Mouse (Mus musculus) kidney, postnatal 0 days (tissue): ENCODE measurements around the gene Tmem267. TPM values are rescaled to one million over a fixed set of nuclear protein-coding genes. Genes with fewer than 3 reads are reported as not detected.

Experiments
- ATAC-seq: fragments of 200-750 bp; cut with Nextera tagmentation; replicated peaks from 2 replicates; pipeline ENCODE4 v1.8.0; 2017; ENCODE audit warnings: low read depth, moderate number of reproducible peaks, moderate TSS enrichment, moderate library complexity; ENCODE audit not compliant: low FRiP score
- DNase-seq: peaks from one replicate; pipeline ENCODE4 v3.0.0-alpha.2; 2016; ENCODE audit warnings: low spot score
- H3K27ac ChIP-seq: fragments of 300-500 bp; sonication (generic); 2 replicates; pipeline ENCODE4 v1.5.1; 2014; ENCODE audit warnings: mild to moderate bottlenecking
- H3K27me3 ChIP-seq: fragments of 300-500 bp; sonication (generic); 2 replicates; pipeline ENCODE4 v1.6.1; 2014; ENCODE audit warnings: low read length, mixed read lengths; ENCODE audit not compliant: insufficient read depth
- H3K36me3 ChIP-seq: fragments of 300-500 bp; sonication (generic); 2 replicates; pipeline ENCODE4 v1.6.1; 2014; ENCODE audit warnings: low read length, mixed read lengths; ENCODE audit not compliant: insufficient read depth
- H3K4me1 ChIP-seq: fragments of 300-500 bp; sonication (generic); replicated peaks from 2 replicates; pipeline ENCODE4 v1.6.1; 2014; ENCODE audit warnings: antibody characterized with exemption, low read length, mixed read lengths; ENCODE audit not compliant: insufficient read depth
- H3K4me2 ChIP-seq: fragments of 300-500 bp; sonication (generic); 2 replicates; pipeline ENCODE4 v1.6.1; 2014; ENCODE audit warnings: mild to moderate bottlenecking, low read length, moderate library complexity, mixed read lengths
- H3K4me3 ChIP-seq: fragments of 300-500 bp; sonication (generic); replicated peaks from 2 replicates; pipeline ENCODE4 v1.5.1; 2014; ENCODE audit warnings: low read depth, low read length
- H3K9ac ChIP-seq: fragments of 300-500 bp; sonication (generic); 2 replicates; pipeline ENCODE4 v1.6.1; 2014; ENCODE audit warnings: low read depth, low read length
- H3K9me3 ChIP-seq: fragments of 300-500 bp; sonication (generic); replicated peaks from 2 replicates; pipeline ENCODE4 v1.6.1; 2016; ENCODE audit warnings: low read length, inconsistent platforms, mixed read lengths
- CTCF ChIP-seq: IDR thresholded peaks from 2 replicates; pipeline ENCODE4 v1.5.1; 2016; ENCODE audit warnings: antibody characterized with exemption, low read depth, mild to moderate bottlenecking, moderate library complexity
- WGBS: fragments of 180-500 bp; shearing (Covaris S2); extraction: QIAGEN DNeasy Blood & Tissue Kit; methylation state at CpG from one replicate; pipeline ENCODE4 v1.1.7; 2014; 5-methylcytosine and 5-hydroxymethylcytosine counted together
- polyA plus RNA-seq: library from polyadenylated mRNA; unstranded; fragments of >200 nt; fragmentation: Nextera tagmentation; extraction: Ambion mirVana; gene quantifications from 2 replicates; pipeline ENCODE4 v1.2.1, GENCODE M21; 2015

Tmem267 gene
- polyA plus RNA-seq, result 1.6 and 1.8 TPM in 2 replicates

DNA sequence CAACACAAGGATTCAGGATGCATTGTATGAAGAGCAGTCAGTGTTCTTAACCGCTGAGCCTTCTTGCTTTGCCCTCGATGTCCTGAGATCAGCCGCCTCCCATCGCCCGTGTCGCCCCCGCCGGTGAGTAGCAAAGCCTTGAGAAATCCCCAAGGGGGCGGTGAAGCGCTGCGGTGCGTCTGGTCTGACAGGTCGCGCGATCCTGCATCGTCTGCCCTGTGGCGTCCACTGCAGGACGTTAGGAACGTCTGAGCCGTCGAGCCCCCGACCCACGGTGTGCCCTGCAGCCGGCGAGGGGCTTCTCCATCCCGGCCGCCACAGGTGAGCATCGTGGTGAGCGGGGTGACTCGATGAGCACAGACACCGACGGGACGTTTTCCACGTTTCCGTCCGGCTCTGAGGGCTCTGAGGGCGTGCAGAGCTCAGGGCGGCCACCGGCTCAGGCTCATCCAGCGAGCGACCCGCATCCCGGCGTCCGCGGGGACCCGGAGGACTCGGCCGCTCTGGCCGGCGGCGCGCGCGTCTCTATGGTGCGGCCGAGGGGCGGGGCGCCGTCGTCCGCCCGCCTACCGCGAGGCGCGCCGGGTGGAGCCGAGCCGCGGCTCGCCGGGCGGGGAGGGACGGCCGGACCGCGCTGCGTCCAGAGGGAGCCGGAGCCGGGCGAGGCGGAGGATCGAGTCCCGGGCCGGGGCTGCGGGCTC is at the start of gene Tmem267, which contains the start of gene 3110070M22Rik:
TSS of gene Tmem267 (plus strand) at position 160 of the 701 bp plus-strand sequence.
TSS of gene 3110070M22Rik (minus strand) at position 504 of the 701 bp plus-strand sequence.
- no peaks in the 10 kb centered on the region for H3K4me1 ChIP-seq
- H3K4me3 ChIP-seq, result no peak within 1 kb of the TSS
- peak; percentile 33 for TF ChIP-seq CTCF
- WGBS, result 60% methylated on average over 87 of the region's 87 CpGs
- ATAC-seq (no peak), DNase-seq (peak; percentile 67)
- no peak within 1 kb of the TSS; the same call in 1 of the 2 replicates for H3K9ac ChIP-seq
- H3K27me3 ChIP-seq, result no peaks in the 10 kb centered on the region
- H3K27ac ChIP-seq, result no peak within 1 kb of the TSS
- H3K4me2 ChIP-seq, result no peak within 1 kb of the TSS; the same call in 1 of the 2 replicates
- H3K9me3 ChIP-seq, result no peaks in the 10 kb centered on the region; the same call in 1 of the 2 replicates
- H3K36me3 ChIP-seq, result 0 out of 2 replicates have a peak, but pooled peaks cover 19% of the 10 kb centered on the region

- Histone ChIP-seq H3K27me3 (no peaks in the 10 kb centered on the region), H3K27ac (no peak overlapping the region), H3K9me3 (no peaks in the 10 kb centered on the region), H3K4me3 (no peak overlapping the region), H3K9ac (no peak overlapping the region), H3K36me3 (peaks cover 36% of the 10 kb centered on the region), H3K4me2 (no peak overlapping the region), H3K4me1 (no peaks in the 10 kb centered on the region)
- no peak for TF ChIP-seq CTCF
- ATAC-seq (no peak; the same call in 1 of the 2 replicates), DNase-seq (no peak)
- WGBS, result 78% methylated on average over 1 of the region's 1 CpGs
Measured at GRCm38 (mm10) chr13:119442244-119442643, 45.6 kb upstream of the Tmem267 start.

- 93% methylated on average over 4 of the region's 4 CpGs for WGBS
- no peaks in the 10 kb centered on the region for H3K4me1 ChIP-seq
- no peaks in the 10 kb centered on the region for H3K9me3 ChIP-seq
- ATAC-seq (no peak), DNase-seq (no peak)
- H3K4me2 ChIP-seq, result no peak overlapping the region
- no peaks in the 10 kb centered on the region for H3K27me3 ChIP-seq
- no peak overlapping the region for H3K4me3 ChIP-seq
- H3K9ac ChIP-seq, result no peak overlapping the region
- H3K36me3 ChIP-seq, result peaks cover 35% of the 10 kb centered on the region
- H3K27ac ChIP-seq, result no peak overlapping the region
- no peak for TF ChIP-seq CTCF
Measured at GRCm38 (mm10) chr13:119453563-119453962, 34.3 kb upstream of the Tmem267 start.

GRCm38 (mm10) chr13:119455082-119455481 is 32.8 kb upstream of the Tmem267 start:
- Histone ChIP-seq H3K27ac (no peak overlapping the region), H3K4me1 (no peaks in the 10 kb centered on the region), H3K9me3 (no peaks in the 10 kb centered on the region), H3K27me3 (no peaks in the 10 kb centered on the region), H3K4me3 (no peak overlapping the region), H3K36me3 (peaks cover 39% of the 10 kb centered on the region), H3K4me2 (no peak overlapping the region), H3K9ac (no peak overlapping the region)
- ATAC-seq, result no peak
- no peak for TF ChIP-seq CTCF
- DNase-seq, result no peak

GRCm38 (mm10) chr13:119456342-119456741 is 31.5 kb upstream of the Tmem267 start:
- ATAC-seq (no peak), DNase-seq (no peak)
- no peak for TF ChIP-seq CTCF
- 91% methylated on average over 7 of the region's 7 CpGs for whole genome bisulfite sequencing
- Histone ChIP-seq H3K27me3 (no peaks in the 10 kb centered on the region), H3K4me1 (no peaks in the 10 kb centered on the region), H3K4me2 (no peak overlapping the region), H3K36me3 (peaks cover 27% of the 10 kb centered on the region), H3K27ac (no peak overlapping the region), H3K9ac (no peak overlapping the region), H3K4me3 (no peak overlapping the region), H3K9me3 (no peaks in the 10 kb centered on the region)

- TF ChIP-seq CTCF, result no peak
- DNase-seq (peak; percentile 8), ATAC-seq (peak; percentile 57)
- peak overlapping the region; percentile 85 for H3K27ac ChIP-seq
- H3K9ac ChIP-seq, result peak overlapping the region; percentile 81
- H3K36me3 ChIP-seq, result peaks cover 15% of the 10 kb centered on the region; the same call in 1 of the 2 replicates
- peaks cover 5% of the 10 kb centered on the region; the same call in 1 of the 2 replicates for H3K4me1 ChIP-seq
- 2% methylated on average over 10 of the region's 10 CpGs for WGBS
- peak overlapping the region; percentile 76 for H3K4me2 ChIP-seq
- no peaks in the 10 kb centered on the region for H3K27me3 ChIP-seq
- peak overlapping the region; percentile 86 for H3K4me3 ChIP-seq
- no peaks in the 10 kb centered on the region for H3K9me3 ChIP-seq
Measured at GRCm38 (mm10) chr13:119461900-119462595, 25.8 kb upstream of the Tmem267 start.
